Mouse (Mus musculus): ENCODE measurements around the gene Ino80b. TPM values are rescaled to one million over a fixed set of nuclear protein-coding genes. Genes with fewer than 3 reads are reported as not detected.
A peak's percentile ranks its signal among the peaks of the same experiment; 100 is the strongest.

The Ino80b gene
- total RNA-seq, 2 experiments from 2014 or later: 24.9 to 26.4 TPM

GRCm38 (mm10) chr6:83142211-83142731 is 17.0 kb upstream of the Ino80b start:
- intact Hi-C loops (cut with DNase I): no loop called here
- DNase-seq: no peak

GRCm38 (mm10) chr6:83141636-83142035 is 16.4 kb upstream of the Ino80b start:
- no peak for DNase-seq
- intact Hi-C loops (cut with DNase I): no loop called here

GRCm38 (mm10) chr6:83140044-83140443 is 14.8 kb upstream of the Ino80b start:
- intact Hi-C loops (cut with DNase I): no loop called here
- DNase-seq: no peak

- intact Hi-C loops (cut with DNase I): no loop called here
- DNase-seq: no peak
Measured at GRCm38 (mm10) chr6:83138056-83138455, 12.8 kb upstream of the Ino80b start.

- intact Hi-C loops (cut with DNase I): no loop called here
- peak; percentile 65 for DNase-seq
Measured at GRCm38 (mm10) chr6:83137576-83137950, 12.3 kb upstream of the Ino80b start.

- DNase-seq: peak; percentile 63
- intact Hi-C loops (cut with DNase I): no loop called here
Measured at GRCm38 (mm10) chr6:83136881-83137575, 11.8 kb upstream of the Ino80b start.

GRCm38 (mm10) chr6:83136291-83136880 is 11.2 kb upstream of the Ino80b start:
- intact Hi-C loops (cut with DNase I): no loop called here
- no peak for DNase-seq

GRCm38 (mm10) chr6:83135571-83136161 is 10.4 kb upstream of the Ino80b start:
- no peak for DNase-seq
- intact Hi-C loops (cut with DNase I): no loop called here

GRCm38 (mm10) chr6:83134951-83135513 is 9.8 kb upstream of the Ino80b start, which contains the start of gene Rtkn:
Rtkn (plus strand) TSS chr6:83135463.
- intact Hi-C loops (cut with DNase I): no loop called here
- DNase-seq: no peak

- intact Hi-C loops (cut with DNase I): no loop called here
- no peak for DNase-seq
Measured at GRCm38 (mm10) chr6:83134226-83134625, 9.0 kb upstream of the Ino80b start.

- intact Hi-C loops (cut with DNase I): no loop called here
- DNase-seq: no peak
Measured at GRCm38 (mm10) chr6:83132176-83132919, 7.1 kb upstream of the Ino80b start.

GRCm38 (mm10) chr6:83131469-83132034 is 6.3 kb upstream of the Ino80b start:
- DNase-seq: no peak
- intact Hi-C loops (cut with DNase I): no loop called here

- no peak for DNase-seq
- intact Hi-C loops (cut with DNase I): no loop called here
Measured at GRCm38 (mm10) chr6:83127419-83127818, 2.2 kb upstream of the Ino80b start.

GRCm38 (mm10) chr6:83124851-83125312 is 349 bp downstream of the Ino80b start:
- peak; percentile 92 for DNase-seq
- intact Hi-C loops (cut with DNase I): no loop called here

GRCm38 (mm10) chr6:83122961-83123360 is 2.3 kb downstream of the Ino80b start:
- intact Hi-C loops (cut with DNase I): no loop called here
- no peak for DNase-seq

- DNase-seq: peak; percentile 69
- intact Hi-C loops (cut with DNase I): no loop called here
Measured at GRCm38 (mm10) chr6:83121863-83122710, 3.1 kb downstream of the Ino80b start.

GRCm38 (mm10) chr6:83120930-83121862 is 4.0 kb downstream of the Ino80b start, which contains the start of gene Wbp1:
Wbp1 (minus strand) TSS chr6:83121559.
- DNase-seq: peak; percentile 95
- intact Hi-C loops (cut with DNase I): no loop called here

- intact Hi-C loops (cut with DNase I): loop anchor here (5.0 kb wide), 1 partner anchor 38 kb away; the partner anchor contains the start of genes 1700003E16Rik and Wdr54
- no peak for DNase-seq
Measured at GRCm38 (mm10) chr6:83119734-83120051, 5.5 kb downstream of the Ino80b start.
